Mouse (Mus musculus): Measurements from ENCODE around the gene Slc35b4. TPM values are rescaled to one million over a fixed set of nuclear protein-coding genes. Genes with fewer than 3 reads are reported as not detected.

The Slc35b4 gene
- polyA plus RNA-seq, 1 experiment from 2014 or later, result 17.2 TPM

- no peaks in the 10 kb centered on the region for H3K9me3 ChIP-seq (ENCODE audit: control insufficient read depth)
- TF ChIP-seq CTCF (IDR thresholded peaks at IDR 0.05; ENCODE audit: low read depth), result no peak
- H3K27ac ChIP-seq (ENCODE audit: low read depth, low read length), result peak overlapping the region; percentile 43
- 62% methylated on average over 15 of the region's 15 CpGs for WGBS
- H3K27me3 ChIP-seq (replicated peaks; ENCODE audit: control insufficient read depth, insufficient read depth, low read length), result no peaks in the 10 kb centered on the region
- H3K36me3 ChIP-seq (ENCODE audit: control insufficient read depth, insufficient read depth), result peaks cover 37% of the 10 kb centered on the region
- H3K4me3 ChIP-seq (ENCODE audit: low read depth, low read length), result no peak overlapping the region
- peaks cover 4% of the 10 kb centered on the region; the same call in 1 of the 2 replicates for H3K4me1 ChIP-seq (replicated peaks; ENCODE audit: control insufficient read depth, insufficient read depth, low read length)
- peak; percentile 76 for ATAC-seq
- no peak overlapping the region for H3K9ac ChIP-seq (ENCODE audit: low read depth, low read length)
- H3K4me2 ChIP-seq (replicated peaks; ENCODE audit: low read depth), result peak overlapping the region; percentile 28; the same call in 1 of the 2 replicates
These were observed 21.6 kb downstream of the Slc35b4 start for GRCm38 (mm10) chr6:34155137-34155804.

GRCm38 (mm10) chr6:34154202-34154601, 22.7 kb downstream of the Slc35b4 start:
- ATAC-seq, result no peak
- Histone ChIP-seq H3K27ac (ENCODE audit: low read depth, low read length) (peak overlapping the region; percentile 8; the same call in 1 of the 2 replicates), H3K4me2 (replicated peaks; ENCODE audit: low read depth) (no peak overlapping the region), H3K9me3 (ENCODE audit: control insufficient read depth) (no peaks in the 10 kb centered on the region), H3K4me1 (replicated peaks; ENCODE audit: control insufficient read depth, insufficient read depth, low read length) (peaks cover 4% of the 10 kb centered on the region; the same call in 1 of the 2 replicates), H3K9ac (ENCODE audit: low read depth, low read length) (no peak overlapping the region), H3K36me3 (ENCODE audit: control insufficient read depth, insufficient read depth) (peaks cover 26% of the 10 kb centered on the region), H3K27me3 (replicated peaks; ENCODE audit: control insufficient read depth, insufficient read depth, low read length) (no peaks in the 10 kb centered on the region), H3K4me3 (ENCODE audit: low read depth, low read length) (no peak overlapping the region)
- WGBS, result 40% methylated on average over 3 of the region's 3 CpGs
- TF ChIP-seq CTCF (IDR thresholded peaks at IDR 0.05; ENCODE audit: low read depth), result no peak

GRCm38 (mm10) chr6:34153069-34154052, 23.6 kb downstream of the Slc35b4 start:
- Histone ChIP-seq H3K27ac (ENCODE audit: low read depth, low read length) (0 out of 2 replicates have a peak overlapping the region, but pooled peaks have one; percentile 8), H3K4me2 (replicated peaks; ENCODE audit: low read depth) (no peak overlapping the region), H3K4me1 (replicated peaks; ENCODE audit: control insufficient read depth, insufficient read depth, low read length) (peaks cover 4% of the 10 kb centered on the region; the same call in 1 of the 2 replicates), H3K36me3 (ENCODE audit: control insufficient read depth, insufficient read depth) (peaks cover 18% of the 10 kb centered on the region), H3K4me3 (ENCODE audit: low read depth, low read length) (no peak overlapping the region), H3K9me3 (ENCODE audit: control insufficient read depth) (no peaks in the 10 kb centered on the region), H3K9ac (ENCODE audit: low read depth, low read length) (no peak overlapping the region), H3K27me3 (replicated peaks; ENCODE audit: control insufficient read depth, insufficient read depth, low read length) (no peaks in the 10 kb centered on the region)
- no peak for ATAC-seq
- no peak for TF ChIP-seq CTCF (IDR thresholded peaks at IDR 0.05; ENCODE audit: low read depth)
- 43% methylated on average over 18 of the region's 18 CpGs for WGBS

GRCm38 (mm10) chr6:34149821-34150220, 27.1 kb downstream of the Slc35b4 start:
- no peaks in the 10 kb centered on the region for H3K36me3 ChIP-seq (ENCODE audit: control insufficient read depth, insufficient read depth)
- H3K9ac ChIP-seq (ENCODE audit: low read depth, low read length), result no peak overlapping the region
- WGBS, result 41% methylated on average over 1 of the region's 1 CpGs
- no peaks in the 10 kb centered on the region for H3K27me3 ChIP-seq (replicated peaks; ENCODE audit: control insufficient read depth, insufficient read depth, low read length)
- peaks cover 4% of the 10 kb centered on the region; the same call in 1 of the 2 replicates for H3K4me1 ChIP-seq (replicated peaks; ENCODE audit: control insufficient read depth, insufficient read depth, low read length)
- H3K4me2 ChIP-seq (replicated peaks; ENCODE audit: low read depth), result no peak overlapping the region
- H3K9me3 ChIP-seq (ENCODE audit: control insufficient read depth), result no peaks in the 10 kb centered on the region
- H3K4me3 ChIP-seq (ENCODE audit: low read depth, low read length), result no peak overlapping the region
- no peak overlapping the region for H3K27ac ChIP-seq (ENCODE audit: low read depth, low read length)
- peak; percentile 85 for ATAC-seq
- peak; percentile 36 for TF ChIP-seq CTCF (IDR thresholded peaks at IDR 0.05; ENCODE audit: low read depth)

- Histone ChIP-seq H3K27me3 (replicated peaks; ENCODE audit: control insufficient read depth, insufficient read depth, low read length) (no peaks in the 10 kb centered on the region), H3K27ac (ENCODE audit: low read depth, low read length) (no peak overlapping the region), H3K36me3 (ENCODE audit: control insufficient read depth, insufficient read depth) (no peaks in the 10 kb centered on the region), H3K4me3 (ENCODE audit: low read depth, low read length) (no peak overlapping the region), H3K4me1 (replicated peaks; ENCODE audit: control insufficient read depth, insufficient read depth, low read length) (0 out of 2 replicates have a peak, but pooled peaks cover 4% of the 10 kb centered on the region), H3K4me2 (replicated peaks; ENCODE audit: low read depth) (no peak overlapping the region), H3K9ac (ENCODE audit: low read depth, low read length) (no peak overlapping the region), H3K9me3 (ENCODE audit: control insufficient read depth) (no peaks in the 10 kb centered on the region)
- WGBS, result 91% methylated on average over 9 of the region's 9 CpGs
- ATAC-seq, result no peak
- TF ChIP-seq CTCF (IDR thresholded peaks at IDR 0.05; ENCODE audit: low read depth), result no peak
These were observed 27.8 kb downstream of the Slc35b4 start for GRCm38 (mm10) chr6:34149066-34149465.

GRCm38 (mm10) chr6:34148639-34149038, 28.3 kb downstream of the Slc35b4 start:
- WGBS, result 84% methylated on average over 7 of the region's 7 CpGs
- no peak for TF ChIP-seq CTCF (IDR thresholded peaks at IDR 0.05; ENCODE audit: low read depth)
- no peaks in the 10 kb centered on the region for H3K36me3 ChIP-seq (ENCODE audit: control insufficient read depth, insufficient read depth)
- H3K4me3 ChIP-seq (ENCODE audit: low read depth, low read length), result no peak overlapping the region
- no peaks in the 10 kb centered on the region for H3K9me3 ChIP-seq (ENCODE audit: control insufficient read depth)
- H3K4me2 ChIP-seq (replicated peaks; ENCODE audit: low read depth), result no peak overlapping the region
- H3K4me1 ChIP-seq (replicated peaks; ENCODE audit: control insufficient read depth, insufficient read depth, low read length), result 0 out of 2 replicates have a peak, but pooled peaks cover under 1% of the 10 kb centered on the region
- no peak overlapping the region for H3K27ac ChIP-seq (ENCODE audit: low read depth, low read length)
- ATAC-seq, result no peak
- no peaks in the 10 kb centered on the region for H3K27me3 ChIP-seq (replicated peaks; ENCODE audit: control insufficient read depth, insufficient read depth, low read length)
- no peak overlapping the region for H3K9ac ChIP-seq (ENCODE audit: low read depth, low read length)
